Mouse (Mus musculus) MEL (cell line): Measurements from ENCODE around the gene Mrto4. TPM values are rescaled to one million over a fixed set of nuclear protein-coding genes. Genes with fewer than 3 reads are reported as not detected.

ENCODE experiments used
- DNase-seq: peaks from one replicate; pipeline ENCODE4 v3.0.0; 2011; ENCODE audit warnings: low read depth, low spot score
- H3K27ac ChIP-seq: 2 replicates; pipeline ENCODE4 v1.5.1; 2012; ENCODE audit warnings: low read depth, mild to moderate bottlenecking, control low read depth, low read length, moderate library complexity; ENCODE audit not compliant: control insufficient read depth
- H3K27me3 ChIP-seq, 2 experiments: fragments of 150-350 bp in 1 of 2; sonication (generic) in 1 of 2; 2 replicates each; pipeline ENCODE4 v1.6.1; 2012; ENCODE audit warnings: low read length in 2 of 2, mild to moderate bottlenecking in 2 of 2, improper control_type of control experiment in 1 of 2, moderate library complexity in 1 of 2; ENCODE audit not compliant: insufficient read depth in 2 of 2, control insufficient read depth in 1 of 2
- H3K36me3 ChIP-seq, 2 experiments: 2 replicates each; pipeline ENCODE4 v1.6.1; 2012 to 2014; ENCODE audit warnings: low read length in 2 of 2, improper control_type of control experiment in 1 of 2, inconsistent platforms in 1 of 2, mild to moderate bottlenecking in 1 of 2; ENCODE audit not compliant: insufficient read depth in 2 of 2, control insufficient read depth in 1 of 2
- H3K4me1 ChIP-seq, 2 experiments: fragments of 150-350 bp in 1 of 2; sonication (generic) in 1 of 2; 2 replicates each; pipeline ENCODE4 v1.6.1; 2012; ENCODE audit warnings: low read length in 2 of 2, improper control_type of control experiment in 1 of 2, mild to moderate bottlenecking in 1 of 2; ENCODE audit not compliant: insufficient read depth in 2 of 2, control insufficient read depth in 1 of 2
- H3K4me3 ChIP-seq, 2 experiments: fragments of 150-350 bp in 1 of 2; sonication (generic) in 1 of 2; 2 replicates each; pipeline ENCODE4 v1.5.1; 2012; ENCODE audit warnings: low read depth in 2 of 2, low read length in 2 of 2, mild to moderate bottlenecking in 2 of 2, moderate library complexity in 2 of 2, control low read depth in 1 of 2, improper control_type of control experiment in 1 of 2; ENCODE audit not compliant: control insufficient read depth in 1 of 2, insufficient read depth in 1 of 2
- H3K79me2 ChIP-seq: 2 replicates; pipeline ENCODE4 v1.6.1; 2012; ENCODE audit warnings: mild to moderate bottlenecking, low read length, moderate library complexity; ENCODE audit not compliant: control insufficient read depth, poor library complexity, insufficient read depth
- H3K9ac ChIP-seq: 2 replicates; pipeline ENCODE4 v1.6.1; 2012; ENCODE audit warnings: low read depth, mild to moderate bottlenecking, control low read depth, low read length, moderate library complexity; ENCODE audit not compliant: control insufficient read depth, poor library complexity, severe bottlenecking
- H3K9me3 ChIP-seq: fragments of 150-350 bp; sonication (generic); replicated peaks from 2 replicates; pipeline ENCODE4 v1.6.1; 2012; ENCODE audit warnings: mild to moderate bottlenecking, low read length, improper control_type of control experiment, moderate library complexity; ENCODE audit not compliant: insufficient read depth
- BHLHE40 ChIP-seq: IDR thresholded peaks from 2 replicates; pipeline ENCODE4 v1.6.1; 2012; ENCODE audit warnings: low read depth, mild to moderate bottlenecking, inconsistent platforms, low read length, improper control_type of control experiment, borderline replicate concordance
- CHD1 ChIP-seq: IDR thresholded peaks from 2 replicates; pipeline ENCODE4 v1.6.1; 2012; ENCODE audit warnings: low read depth, mild to moderate bottlenecking, inconsistent platforms, low read length, improper control_type of control experiment
- CHD2 ChIP-seq: IDR thresholded peaks from 2 replicates; pipeline ENCODE4 v1.6.1; 2011; ENCODE audit warnings: low read length, improper control_type of control experiment
- CTCF ChIP-seq, 3 experiments: IDR thresholded peaks in 2 of 3; conservative IDR thresholded peaks in 1 of 3; 2 replicates each; pipeline ENCODE4 v1.5.1; 2011 to 2012; ENCODE audit warnings: low read length in 3 of 3, low read depth in 2 of 3, mild to moderate bottlenecking in 2 of 3, improper control_type of control experiment in 1 of 3, inconsistent platforms in 1 of 3, mixed read lengths in 1 of 3, moderate library complexity in 1 of 3; ENCODE audit not compliant: control insufficient read depth in 1 of 3, insufficient read depth in 1 of 3, poor library complexity in 1 of 3, severe bottlenecking in 1 of 3
- E2F4 ChIP-seq: IDR thresholded peaks from 2 replicates; pipeline ENCODE4 v1.6.1; 2011; ENCODE audit warnings: low read depth, low read length, improper control_type of control experiment, borderline replicate concordance
- ELF1 ChIP-seq: IDR thresholded peaks from 2 replicates; pipeline ENCODE4 v1.6.1; 2014; ENCODE audit warnings: low read depth, mild to moderate bottlenecking, inconsistent platforms, low read length, improper control_type of control experiment, moderate library complexity
- EP300 ChIP-seq, 2 experiments: IDR thresholded peaks; 2 replicates each; pipeline ENCODE4 v1.6.1; 2011; ENCODE audit warnings: improper control_type of control experiment in 2 of 2, low read length in 2 of 2, low read depth in 1 of 2, mild to moderate bottlenecking in 1 of 2
- GABPA ChIP-seq: IDR thresholded peaks from 2 replicates; pipeline ENCODE4 v1.6.1; 2012; ENCODE audit warnings: low read depth, mild to moderate bottlenecking, inconsistent platforms, low read length, improper control_type of control experiment, moderate library complexity
- HCFC1 ChIP-seq: IDR thresholded peaks from 2 replicates; pipeline ENCODE4 v1.6.1; 2012; ENCODE audit warnings: low read depth, mild to moderate bottlenecking, inconsistent platforms, low read length, improper control_type of control experiment, moderate library complexity
- JUND ChIP-seq: IDR thresholded peaks from 2 replicates; pipeline ENCODE4 v1.6.1; 2011; ENCODE audit warnings: low read depth, mild to moderate bottlenecking, improper control_type of control experiment, low read length
- KAT2A ChIP-seq: conservative IDR thresholded peaks from 2 replicates; pipeline ENCODE4 v1.6.1; 2012; ENCODE audit warnings: low read depth, low read length, improper control_type of control experiment, inconsistent platforms
- MAFK ChIP-seq: IDR thresholded peaks from 2 replicates; pipeline ENCODE4 v1.6.1; 2011; ENCODE audit warnings: low read depth, mild to moderate bottlenecking, low read length, improper control_type of control experiment, borderline replicate concordance
- MAZ ChIP-seq: IDR thresholded peaks from 2 replicates; pipeline ENCODE4 v1.6.1; 2012; ENCODE audit warnings: low read depth, mild to moderate bottlenecking, inconsistent platforms, low read length, improper control_type of control experiment
- MEF2A ChIP-seq: IDR thresholded peaks from 2 replicates; pipeline ENCODE4 v1.6.1; 2014; ENCODE audit warnings: low read depth, mild to moderate bottlenecking, inconsistent platforms, low read length, improper control_type of control experiment; ENCODE audit not compliant: poor library complexity, insufficient replicate concordance, severe bottlenecking; ENCODE audit errors: extremely low read depth
- MYC ChIP-seq: IDR thresholded peaks from 2 replicates; pipeline ENCODE4 v1.6.1; 2011; ENCODE audit warnings: low read depth, mild to moderate bottlenecking, low read length, improper control_type of control experiment, moderate library complexity
- NELFE ChIP-seq: IDR thresholded peaks from 2 replicates; pipeline ENCODE4 v1.6.1; 2011; ENCODE audit warnings: low read depth, low read length, improper control_type of control experiment
- NRF1 ChIP-seq: IDR thresholded peaks from 2 replicates; pipeline ENCODE4 v1.6.1; 2014; ENCODE audit warnings: low read depth, mild to moderate bottlenecking, inconsistent platforms, low read length, improper control_type of control experiment, moderate library complexity; ENCODE audit not compliant: poor library complexity, insufficient read depth, severe bottlenecking
- POLR2AphosphoS5 ChIP-seq: IDR thresholded peaks from 2 replicates; pipeline ENCODE4 v1.6.1; 2012; ENCODE audit warnings: low read depth, borderline replicate concordance, mild to moderate bottlenecking, inconsistent platforms, low read length, moderate library complexity, mixed read lengths
- RCOR1 ChIP-seq: IDR thresholded peaks from 2 replicates; pipeline ENCODE4 v1.6.1; 2012; ENCODE audit warnings: low read depth, mild to moderate bottlenecking, inconsistent platforms, low read length, improper control_type of control experiment
- SIN3A ChIP-seq: IDR thresholded peaks from 2 replicates; pipeline ENCODE4 v1.6.1; 2012; ENCODE audit warnings: low read length, improper control_type of control experiment, inconsistent platforms
- SMC3 ChIP-seq: IDR thresholded peaks from 2 replicates; pipeline ENCODE4 v1.6.1; 2011; ENCODE audit warnings: low read depth, low read length, improper control_type of control experiment
- TAL1 ChIP-seq: IDR thresholded peaks from 2 replicates; pipeline ENCODE4 v1.6.1; 2012; ENCODE audit warnings: mild to moderate bottlenecking, inconsistent platforms, low read length, moderate library complexity, mixed read lengths
- TCF12 ChIP-seq: IDR thresholded peaks from 2 replicates; pipeline ENCODE4 v1.6.1; 2014; ENCODE audit warnings: low read depth, mild to moderate bottlenecking, inconsistent platforms, low read length, improper control_type of control experiment, moderate library complexity
- UBTF ChIP-seq: IDR thresholded peaks from 2 replicates; pipeline ENCODE4 v1.6.1; 2012; ENCODE audit warnings: low read depth, mild to moderate bottlenecking, inconsistent platforms, low read length, improper control_type of control experiment, moderate library complexity, borderline replicate concordance; ENCODE audit not compliant: insufficient read depth
- USF2 ChIP-seq, 2 experiments: IDR thresholded peaks; 2 replicates each; pipeline ENCODE4 v1.6.1; 2011 to 2012; ENCODE audit warnings: improper control_type of control experiment in 2 of 2, low read length in 2 of 2, borderline replicate concordance in 1 of 2, inconsistent platforms in 1 of 2, low read depth in 1 of 2, mild to moderate bottlenecking in 1 of 2; ENCODE audit not compliant: insufficient read depth in 1 of 2
- ZC3H11A ChIP-seq: IDR thresholded peaks from 2 replicates; pipeline ENCODE4 v1.6.1; 2012; ENCODE audit warnings: low read depth, mild to moderate bottlenecking, inconsistent platforms, low read length, improper control_type of control experiment
- ZKSCAN1 ChIP-seq: IDR thresholded peaks from 2 replicates; pipeline ENCODE4 v1.6.1; 2012; ENCODE audit warnings: low read depth, mild to moderate bottlenecking, inconsistent platforms, low read length, improper control_type of control experiment, moderate library complexity
- ZMIZ1 ChIP-seq: IDR thresholded peaks from 2 replicates; pipeline ENCODE4 v1.6.1; 2012; ENCODE audit warnings: low read depth, mild to moderate bottlenecking, inconsistent platforms, low read length, improper control_type of control experiment, moderate library complexity
- ZNF384 ChIP-seq: IDR thresholded peaks from 2 replicates; pipeline ENCODE4 v1.6.1; 2012; ENCODE audit warnings: low read depth, mild to moderate bottlenecking, inconsistent platforms, low read length, improper control_type of control experiment
- polyA plus RNA-seq, 2 experiments: library from polyadenylated mRNA; stranded (reverse) in 1 of 2; unstranded in 1 of 2; fragments of >175 nt in 1 of 2; fragments of >200 nt in 1 of 2; gene quantifications; 2 replicates each; pipeline versions ENCODE4 v1.2.1 to v1.2.4; 2012; ENCODE audit warnings: low replicate concordance in 2 of 2, low read depth in 1 of 2; ENCODE audit not compliant: insufficient read length in 2 of 2, insufficient read depth in 1 of 2, missing spikeins in 1 of 2
- total RNA-seq: library from RNA; depleted of rRNA; stranded (reverse); fragments of 300-350 nt; gene quantifications from 2 replicates; pipeline ENCODE4 v1.2.3, GENCODE M21; 2012

The Mrto4 gene
- total and polyA plus RNA-seq, 3 experiments, result 253 to 353 TPM; not detected in 1

- Histone ChIP-seq H3K36me3 (no peaks in the 10 kb centered on the region), H3K9me3 (no peaks in the 10 kb centered on the region), H3K27me3 (no peaks in the 10 kb centered on the region), H3K79me2 (no peaks in the 10 kb centered on the region), H3K27ac (no peak overlapping the region), H3K4me3 (no peak overlapping the region), H3K9ac (no peak overlapping the region), H3K4me1 (no peaks in the 10 kb centered on the region)
- TF ChIP-seq ZNF384 (no peak), JUND (no peak), BHLHE40 (no peak), MAZ (no peak), NRF1 (no peak), SMC3 (no peak), USF2 (IDR thresholded peaks at IDR 0.05; ENCODE audit: borderline replicate concordance in 1 of 2, insufficient read depth in 1 of 2, low read depth in 1 of 2, low read length in 2 of 2) (no peak), KAT2A (no peak), POLR2AphosphoS5 (no peak), ZKSCAN1 (no peak), SIN3A (no peak), GABPA (no peak), ZC3H11A (no peak)
- no peak for DNase-seq
Measured at GRCm38 (mm10) chr4:139343718-139344117, 8.7 kb downstream of the Mrto4 start.

- peaks cover 0 to 3% of the 10 kb centered on the region in 2 experiments; a peak in 1 of 4 replicates for H3K4me1 ChIP-seq
- no peak overlapping the region for H3K27ac ChIP-seq
- no peak for DNase-seq
- no peaks in the 10 kb centered on the region for H3K27me3 ChIP-seq
- H3K9me3 ChIP-seq, result no peaks in the 10 kb centered on the region
- H3K79me2 ChIP-seq, result no peaks in the 10 kb centered on the region
- no peaks in the 10 kb centered on the region for H3K36me3 ChIP-seq
- no peak overlapping the region for H3K9ac ChIP-seq
- TF ChIP-seq ZMIZ1, result no peak
- TF ChIP-seq KAT2A, result no peak
- no peak for TF ChIP-seq EP300 (IDR thresholded peaks at IDR 0.05; ENCODE audit: low read depth in 1 of 2, low read length in 2 of 2)
- TF ChIP-seq E2F4, result no peak
- no peak for TF ChIP-seq JUND
- no peak for TF ChIP-seq ZC3H11A
- TF ChIP-seq MEF2A, result no peak
- TF ChIP-seq UBTF, result no peak
- TF ChIP-seq CHD1, result no peak
- TF ChIP-seq MAFK, result no peak
- TF ChIP-seq CTCF (IDR thresholded peaks at IDR 0.05 in 2 of 3, conservative IDR thresholded peaks at IDR 0.05 in 1 of 3; ENCODE audit: control insufficient read depth in 1 of 3, insufficient read depth in 1 of 3, low read depth in 2 of 3, low read length in 3 of 3, poor library complexity in 1 of 3, severe bottlenecking in 1 of 3), result no peak
- TF ChIP-seq HCFC1, result no peak
- TF ChIP-seq TCF12, result no peak
- no peak for TF ChIP-seq ELF1
- TF ChIP-seq CHD2, result no peak
- TF ChIP-seq SMC3, result no peak
- no peak for TF ChIP-seq MYC
- no peak for TF ChIP-seq NELFE
- no peak for TF ChIP-seq RCOR1
- TF ChIP-seq TAL1, result no peak
- no peak overlapping the region for H3K4me3 ChIP-seq
Measured at GRCm38 (mm10) chr4:139341556-139342233, 10.7 kb downstream of the Mrto4 start.
